Mouse (Mus musculus): Measurements from ENCODE around the gene Rp9. TPM values are rescaled to one million over a fixed set of nuclear protein-coding genes. Genes with fewer than 3 reads are reported as not detected.

The Rp9 gene
- 42.7 and 47.6 TPM in 2 replicates for polyA plus RNA-seq (2015; fragmentation: Nextera tagmentation; extraction: Ambion mirVana)

DNA sequence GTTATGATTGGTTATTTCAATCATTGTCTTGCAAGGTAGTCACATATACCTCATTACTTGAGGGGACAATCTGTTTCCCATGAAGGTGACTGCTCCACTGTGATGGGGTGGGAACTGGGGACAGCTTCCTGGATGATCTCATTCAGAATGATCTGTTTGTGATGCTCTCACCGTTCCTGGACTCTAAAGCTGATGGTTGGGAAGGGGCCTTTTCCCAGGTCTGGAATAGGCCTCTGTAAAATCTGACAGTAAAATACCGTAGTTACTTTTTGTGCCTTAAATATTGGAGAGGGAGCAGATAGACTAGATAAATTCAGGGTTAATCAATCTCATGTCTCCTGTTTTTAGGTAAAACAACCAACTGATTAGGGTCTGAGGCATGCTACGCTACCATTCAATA is at the start of gene Rp9:
Gene Rp9 (minus strand): TSS at position 101 of the 400 bp plus-strand sequence.
- 77% methylated on average over 3 of the region's 3 CpGs for WGBS
- no peak for ATAC-seq (replicated peaks; ENCODE audit: insufficient number of reproducible peaks, insufficient read depth, low FRiP score, low read depth)
- Histone ChIP-seq H3K4me1 (replicated peaks) (0 out of 2 replicates have a peak, but pooled peaks cover 6% of the 10 kb centered on the region), H3K27ac (peak within 1 kb of the TSS; percentile 92; the same call in 1 of the 2 replicates), H3K9me3 (replicated peaks) (no peaks in the 10 kb centered on the region), H3K4me3 (peak within 1 kb of the TSS; percentile 90), H3K9ac (0 out of 2 replicates have a peak within 1 kb of the TSS, but pooled peaks have one; percentile 18), H3K4me2 (peak within 1 kb of the TSS; percentile 80), H3K27me3 (no peaks in the 10 kb centered on the region), H3K36me3 (peaks cover 11% of the 10 kb centered on the region; the same call in 1 of the 2 replicates)

DNA sequence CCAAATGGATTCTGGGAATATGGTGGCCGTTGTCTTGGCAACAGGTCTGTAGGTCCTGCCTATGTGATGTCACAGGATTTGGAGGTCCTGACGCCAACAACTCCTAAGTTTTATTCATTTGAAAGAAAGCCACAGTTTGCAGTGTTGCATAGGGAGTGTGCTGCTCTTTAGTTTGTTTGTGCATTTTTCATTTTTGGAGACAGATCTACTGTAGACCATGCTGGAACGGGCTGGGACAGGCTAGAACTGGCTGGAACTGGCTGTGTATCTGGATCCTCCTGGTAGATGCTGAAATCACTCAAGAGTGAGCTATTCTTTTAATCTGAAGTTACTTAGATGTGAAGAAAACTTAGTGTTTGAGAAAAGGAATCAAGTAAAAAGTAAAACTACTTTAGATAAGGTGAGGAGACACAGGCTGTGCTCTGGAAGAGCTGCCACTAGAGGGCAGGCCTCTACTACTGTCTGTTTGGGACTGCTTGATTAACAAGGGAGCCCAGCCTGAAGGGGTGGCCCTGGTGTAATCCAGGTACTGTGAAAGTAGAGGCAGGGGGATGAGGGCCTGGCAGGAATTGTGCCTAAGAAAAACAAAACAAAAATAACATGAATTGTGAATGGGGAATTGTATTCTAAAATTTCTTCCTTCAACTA is 49.0 kb upstream of the Rp9 start:
- Histone ChIP-seq H3K27me3 (no peaks in the 10 kb centered on the region), H3K9me3 (replicated peaks) (peaks cover 8% of the 10 kb centered on the region; the same call in 1 of the 2 replicates), H3K4me1 (replicated peaks) (no peaks in the 10 kb centered on the region), H3K36me3 (no peaks in the 10 kb centered on the region), H3K4me2 (no peak overlapping the region), H3K27ac (no peak overlapping the region), H3K9ac (no peak overlapping the region), H3K4me3 (no peak overlapping the region)
- ATAC-seq (replicated peaks; ENCODE audit: insufficient number of reproducible peaks, insufficient read depth, low FRiP score, low read depth): no peak
- 94% methylated on average over 3 of the region's 3 CpGs for WGBS

- no peaks in the 10 kb centered on the region for H3K9me3 ChIP-seq (replicated peaks)
- no peaks in the 10 kb centered on the region for H3K27me3 ChIP-seq
- no peak overlapping the region for H3K9ac ChIP-seq
- H3K4me3 ChIP-seq: no peak overlapping the region
- ATAC-seq (replicated peaks; ENCODE audit: insufficient number of reproducible peaks, insufficient read depth, low FRiP score, low read depth): no peak
- no peaks in the 10 kb centered on the region for H3K36me3 ChIP-seq
- H3K4me2 ChIP-seq: no peak overlapping the region
- no peak overlapping the region for H3K27ac ChIP-seq
- 68% methylated on average over 4 of the region's 4 CpGs for WGBS
- no peaks in the 10 kb centered on the region for H3K4me1 ChIP-seq (replicated peaks)
Observed at GRCm38 (mm10) chr9:22515076-22515475, 45.5 kb upstream of the Rp9 start.

DNA sequence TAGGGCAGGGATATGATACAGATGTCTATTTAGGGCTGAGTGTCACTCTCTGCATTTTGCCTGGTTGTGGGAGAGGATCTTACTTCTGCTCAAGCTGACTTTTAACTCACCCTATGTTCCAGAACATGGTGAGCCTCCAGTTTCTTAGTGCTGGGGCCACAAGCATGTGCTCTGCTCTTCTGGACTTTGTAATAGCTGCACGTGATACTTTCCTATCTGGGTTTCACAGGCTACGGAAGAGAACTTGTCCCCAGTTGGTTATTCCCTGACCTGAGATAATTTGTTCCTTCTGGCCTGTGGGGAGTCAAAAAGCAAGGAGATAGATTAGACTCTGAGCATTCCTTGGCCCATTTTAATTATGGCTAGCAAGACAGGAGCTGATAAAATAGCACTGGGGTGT is 36.0 kb upstream of the Rp9 start:
- no peak overlapping the region for H3K4me3 ChIP-seq
- no peaks in the 10 kb centered on the region for H3K9me3 ChIP-seq (replicated peaks)
- peaks cover 6% of the 10 kb centered on the region for H3K4me1 ChIP-seq (replicated peaks)
- no peak for ATAC-seq (replicated peaks; ENCODE audit: insufficient number of reproducible peaks, insufficient read depth, low FRiP score, low read depth)
- no peaks in the 10 kb centered on the region for H3K36me3 ChIP-seq
- no peak overlapping the region for H3K9ac ChIP-seq
- 37% methylated on average over 2 of the region's 2 CpGs for WGBS
- no peak overlapping the region for H3K27ac ChIP-seq
- H3K4me2 ChIP-seq: no peak overlapping the region
- no peaks in the 10 kb centered on the region for H3K27me3 ChIP-seq

GRCm38 (mm10) chr9:22503581-22503980 is 34.0 kb upstream of the Rp9 start:
- no peak for ATAC-seq (replicated peaks; ENCODE audit: insufficient number of reproducible peaks, insufficient read depth, low FRiP score, low read depth)
- WGBS: 73% methylated on average over 5 of the region's 5 CpGs
- no peak overlapping the region for H3K4me2 ChIP-seq
- H3K9me3 ChIP-seq (replicated peaks): no peaks in the 10 kb centered on the region
- H3K27ac ChIP-seq: no peak overlapping the region
- H3K9ac ChIP-seq: no peak overlapping the region
- no peaks in the 10 kb centered on the region for H3K27me3 ChIP-seq
- H3K4me3 ChIP-seq: no peak overlapping the region
- H3K4me1 ChIP-seq (replicated peaks): peaks cover 6% of the 10 kb centered on the region
- H3K36me3 ChIP-seq: no peaks in the 10 kb centered on the region

DNA sequence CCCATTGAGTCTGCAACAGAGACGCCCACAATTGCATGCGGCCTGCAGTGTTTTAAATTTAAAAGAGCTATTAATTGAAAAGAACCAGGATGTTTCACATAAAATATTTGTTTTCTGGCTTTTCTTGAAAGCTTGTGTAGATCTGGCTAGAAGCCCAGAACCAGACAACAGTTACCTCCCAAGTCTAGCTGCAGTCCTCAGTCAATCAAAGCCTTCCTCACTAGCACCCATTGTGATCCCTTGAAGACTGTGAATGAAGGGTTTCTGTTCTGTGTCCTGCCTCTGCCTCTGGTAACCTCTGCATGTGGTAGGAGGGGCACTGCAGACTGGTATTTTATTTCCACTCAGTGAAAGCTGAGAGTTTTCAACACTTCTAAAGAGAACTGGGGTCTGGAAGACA is 33.4 kb upstream of the Rp9 start:
- Histone ChIP-seq H3K9ac (no peak overlapping the region), H3K4me3 (no peak overlapping the region), H3K9me3 (replicated peaks) (no peaks in the 10 kb centered on the region), H3K4me1 (replicated peaks) (peaks cover 6% of the 10 kb centered on the region), H3K36me3 (no peaks in the 10 kb centered on the region), H3K27ac (no peak overlapping the region), H3K27me3 (no peaks in the 10 kb centered on the region), H3K4me2 (no peak overlapping the region)
- no peak for ATAC-seq (replicated peaks; ENCODE audit: insufficient number of reproducible peaks, insufficient read depth, low FRiP score, low read depth)
- 77% methylated on average over 2 of the region's 2 CpGs for WGBS

- Histone ChIP-seq H3K4me2 (no peak overlapping the region), H3K4me3 (no peak overlapping the region), H3K9ac (no peak overlapping the region), H3K9me3 (replicated peaks) (no peaks in the 10 kb centered on the region), H3K4me1 (replicated peaks) (no peaks in the 10 kb centered on the region), H3K36me3 (no peaks in the 10 kb centered on the region), H3K27ac (no peak overlapping the region), H3K27me3 (no peaks in the 10 kb centered on the region)
- WGBS: 71% methylated on average over 6 of the region's 6 CpGs
- no peak for ATAC-seq (replicated peaks; ENCODE audit: insufficient number of reproducible peaks, insufficient read depth, low FRiP score, low read depth)
Observed at GRCm38 (mm10) chr9:22497021-22497767, 27.7 kb upstream of the Rp9 start.

DNA sequence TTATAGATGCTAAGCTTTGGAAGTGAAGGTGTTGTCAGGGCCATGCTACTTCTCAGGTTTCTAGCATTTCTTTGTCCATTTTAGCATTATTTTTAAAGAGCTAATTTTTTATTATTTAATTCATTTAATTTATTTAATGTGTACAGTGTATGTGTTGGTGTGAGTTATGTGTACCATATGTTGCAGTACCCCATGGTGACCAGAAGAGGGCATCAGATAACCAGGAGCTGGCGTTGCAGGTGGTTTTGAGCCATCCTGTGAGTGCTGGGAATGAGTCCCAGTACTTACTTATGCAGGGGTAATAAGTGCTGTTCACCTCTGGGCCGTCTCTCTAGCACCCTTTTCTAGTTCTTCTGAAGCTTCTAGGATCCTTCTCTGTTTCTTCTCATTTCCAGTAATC is 25.6 kb upstream of the Rp9 start:
- no peak overlapping the region for H3K27ac ChIP-seq
- no peak overlapping the region for H3K4me3 ChIP-seq
- no peaks in the 10 kb centered on the region for H3K9me3 ChIP-seq (replicated peaks)
- 85% methylated on average over 2 of the region's 2 CpGs for WGBS
- H3K4me2 ChIP-seq: no peak overlapping the region
- H3K27me3 ChIP-seq: no peaks in the 10 kb centered on the region
- no peaks in the 10 kb centered on the region for H3K36me3 ChIP-seq
- H3K4me1 ChIP-seq (replicated peaks): no peaks in the 10 kb centered on the region
- H3K9ac ChIP-seq: no peak overlapping the region
- no peak for ATAC-seq (replicated peaks; ENCODE audit: insufficient number of reproducible peaks, insufficient read depth, low FRiP score, low read depth)

GRCm38 (mm10) chr9:22494203-22494807 is 24.8 kb upstream of the Rp9 start:
- H3K4me1 ChIP-seq (replicated peaks): no peaks in the 10 kb centered on the region
- H3K9ac ChIP-seq: no peak overlapping the region
- H3K4me3 ChIP-seq: no peak overlapping the region
- ATAC-seq (replicated peaks; ENCODE audit: insufficient number of reproducible peaks, insufficient read depth, low FRiP score, low read depth): no peak
- H3K9me3 ChIP-seq (replicated peaks): no peaks in the 10 kb centered on the region
- WGBS: 78% methylated on average over 9 of the region's 9 CpGs
- H3K27ac ChIP-seq: no peak overlapping the region
- no peaks in the 10 kb centered on the region for H3K27me3 ChIP-seq
- no peaks in the 10 kb centered on the region for H3K36me3 ChIP-seq
- H3K4me2 ChIP-seq: no peak overlapping the region

DNA sequence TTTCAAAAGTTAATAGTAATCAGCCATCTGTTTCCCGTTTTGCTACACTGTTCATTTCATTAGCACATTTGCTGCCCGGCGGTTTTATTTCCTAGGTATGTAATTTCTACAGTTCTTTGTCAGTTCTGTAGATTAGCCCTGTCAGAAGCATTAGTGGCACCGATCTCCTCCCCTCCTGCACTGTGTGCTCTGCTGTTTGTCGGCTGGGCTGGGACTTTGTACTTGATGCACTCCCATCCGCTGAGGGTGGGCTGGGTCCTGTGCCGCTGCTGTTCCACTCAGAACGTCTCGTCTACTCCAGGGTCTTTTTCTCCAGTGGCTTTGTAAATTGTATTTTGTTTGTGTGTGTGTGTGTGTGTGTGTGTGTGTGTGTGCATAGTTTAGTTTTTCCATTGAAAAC is 19.4 kb upstream of the Rp9 start:
- no peaks in the 10 kb centered on the region for H3K36me3 ChIP-seq
- H3K9me3 ChIP-seq (replicated peaks): no peaks in the 10 kb centered on the region
- 40% methylated on average over 9 of the region's 9 CpGs for WGBS
- no peak overlapping the region for H3K4me2 ChIP-seq
- no peak overlapping the region for H3K9ac ChIP-seq
- H3K27me3 ChIP-seq: no peaks in the 10 kb centered on the region
- no peaks in the 10 kb centered on the region for H3K4me1 ChIP-seq (replicated peaks)
- ATAC-seq (replicated peaks; ENCODE audit: insufficient number of reproducible peaks, insufficient read depth, low FRiP score, low read depth): no peak
- no peak overlapping the region for H3K27ac ChIP-seq
- no peak overlapping the region for H3K4me3 ChIP-seq

DNA sequence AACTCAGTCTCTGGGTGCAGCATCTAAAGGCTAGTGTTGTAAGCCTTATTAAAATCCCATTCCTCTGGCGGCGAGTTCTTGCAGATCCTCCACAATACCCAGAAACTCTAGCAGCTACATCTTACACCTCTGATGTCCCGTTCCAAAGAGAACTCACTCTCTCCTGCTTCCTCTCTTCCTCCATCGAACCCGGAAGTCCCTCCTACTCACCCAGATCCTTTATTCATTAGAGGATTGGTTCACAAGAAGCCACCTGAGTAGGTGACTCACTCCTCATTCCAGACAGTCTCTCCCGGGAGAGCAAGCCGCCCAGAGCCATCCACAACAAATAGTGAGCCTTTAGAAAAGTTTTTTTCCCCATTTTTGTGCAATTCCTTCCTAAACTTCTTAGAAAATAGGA is 16.7 kb upstream of the Rp9 start:
- H3K4me3 ChIP-seq: no peak overlapping the region
- ATAC-seq (replicated peaks; ENCODE audit: insufficient number of reproducible peaks, insufficient read depth, low FRiP score, low read depth): no peak
- 84% methylated on average over 7 of the region's 7 CpGs for WGBS

More for the DNA sequence above, 16.7 kb upstream of the Rp9 start:
- Histone ChIP-seq H3K9me3 (replicated peaks) (no peaks in the 10 kb centered on the region), H3K27me3 (no peaks in the 10 kb centered on the region), H3K4me1 (replicated peaks) (no peaks in the 10 kb centered on the region), H3K27ac (no peak overlapping the region), H3K36me3 (no peaks in the 10 kb centered on the region), H3K4me2 (no peak overlapping the region), H3K9ac (no peak overlapping the region)

Measured in heart, embryonic 15.5 days (tissue).